Mouse (Mus musculus) embryonic stem cell, embryonic (primary cell): ENCODE data around the gene Cidec.

Source experiments
- CTCF ChIA-PET, 4 experiments: fragments of 300-600 bp in 2 of 4; fragments of 350-600 bp in 2 of 4; sonication (Branson Sonifier 250); formaldehyde crosslinking; loops; one replicate each; lab custom pipeline; 2022; ENCODE audit warnings: inconsistent platforms in 2 of 4; lab: Charles Lee
- POLR2A ChIA-PET, 4 experiments: fragments of 300-600 bp in 2 of 4; fragments of 350-600 bp in 2 of 4; sonication (Branson Sonifier 250); formaldehyde crosslinking; loops; one replicate each; lab custom pipeline; 2022; ENCODE audit warnings: antibody characterized with exemption in 4 of 4, inconsistent platforms in 1 of 4; lab: Charles Lee

Gene Cidec

GRCm38 (mm10) chr6:113434691-113435090 lies 869 bp downstream of the Cidec start:
- ChIA-PET CTCF (interaction anchor here in 2 of 4 experiments (0.8 to 2.0 kb wide), 2 partner anchors 11 to 28 kb away, joined by 3 to 6 read pairs; no protein-coding TSS in a partner anchor), POLR2A (interaction anchor here in 3 of 4 experiments (0.6 to 2.8 kb wide), 6 partner anchors 7 to 266 kb away, joined by 3 to 9 read pairs (median 3); partner anchors contain the start of gene Jagn1 (in 2 of the 3))

- POLR2A ChIA-PET, result interaction anchor here in 2 of 4 experiments (0.7 to 2.8 kb wide), 9 partner anchors 8 to 69 kb away, joined by 3 to 9 read pairs (median 5); partner anchors contain the start of genes Jagn1 (in 2 of the 2), Rpusd3 (in 2 of the 2) and Prrt3 (in 1 of the 2)
- CTCF ChIA-PET, result interaction anchor here in 3 of 4 experiments (0.6 to 1.3 kb wide), 5 partner anchors 33 to 643 kb away, joined by 3 to 4 read pairs (median 3); no protein-coding TSS in a partner anchor
These were observed 1.9 kb downstream of the Cidec start for GRCm38 (mm10) chr6:113433661-113434060.

- CTCF ChIA-PET, result interaction anchor here in 1 of 4 experiments (1.7 kb wide), 1 partner anchor 9 kb away, joined by 4 read pairs; no protein-coding TSS in a partner anchor
- POLR2A ChIA-PET, result interaction anchor here (0.6 to 2.7 kb wide), 12 partner anchors 11 to 180 kb away, joined by 3 to 10 read pairs (median 4); partner anchors contain the start of genes Jagn1 (in 1 of the 4), Prrt3 (in 1 of the 4) and Rpusd3 (in 1 of the 4)
These were observed 3.8 kb downstream of the Cidec start for GRCm38 (mm10) chr6:113431801-113432200.

- ChIA-PET POLR2A (interaction anchor here in 3 of 4 experiments (0.6 to 2.0 kb wide), 11 partner anchors 10 to 354 kb away, joined by 3 to 10 read pairs (median 3); partner anchors contain the start of genes Jagn1 (in 1 of the 3), Prrt3 (in 1 of the 3) and Rpusd3 (in 1 of the 3)), CTCF (interaction anchor here in 2 of 4 experiments (0.7 to 1.7 kb wide), 4 partner anchors 10 to 69 kb away, joined by 3 to 4 read pairs (median 4); no protein-coding TSS in a partner anchor)
These were observed 4.7 kb downstream of the Cidec start for GRCm38 (mm10) chr6:113430846-113431245.

GRCm38 (mm10) chr6:113429965-113430364 lies 5.6 kb downstream of the Cidec start:
- CTCF ChIA-PET, result interaction anchor here in 2 of 4 experiments (0.5 to 1.1 kb wide), 2 partner anchors 11 to 267 kb away, joined by 4 read pairs; partner anchors contain the start of gene Tatdn2 (in 1 of the 2)
- POLR2A ChIA-PET, result interaction anchor here in 2 of 4 experiments (0.7 to 1.4 kb wide), 3 partner anchors 11 to 124 kb away, joined by 3 to 7 read pairs (median 3); partner anchors contain the start of genes Brpf1 (in 1 of the 2) and Rpusd3 (in 1 of the 2)

GRCm38 (mm10) chr6:113428006-113428405 lies 7.6 kb downstream of the Cidec start:
- CTCF ChIA-PET, result interaction anchor here (0.5 to 1.6 kb wide), 24 partner anchors 8 to 728 kb away, joined by 3 to 12 read pairs (median 4); partner anchors contain the start of genes Rpusd3 (in 3 of the 4), Jagn1 (in 2 of the 4), Cidec (in 1 of the 4) and Il17rc (in 1 of the 4)
- POLR2A ChIA-PET, result interaction anchor here in 3 of 4 experiments (0.5 to 2.3 kb wide), 15 partner anchors 9 to 768 kb away, joined by 3 to 8 read pairs (median 4); partner anchors contain the start of gene Rpusd3 (in 2 of the 3)

DNA sequence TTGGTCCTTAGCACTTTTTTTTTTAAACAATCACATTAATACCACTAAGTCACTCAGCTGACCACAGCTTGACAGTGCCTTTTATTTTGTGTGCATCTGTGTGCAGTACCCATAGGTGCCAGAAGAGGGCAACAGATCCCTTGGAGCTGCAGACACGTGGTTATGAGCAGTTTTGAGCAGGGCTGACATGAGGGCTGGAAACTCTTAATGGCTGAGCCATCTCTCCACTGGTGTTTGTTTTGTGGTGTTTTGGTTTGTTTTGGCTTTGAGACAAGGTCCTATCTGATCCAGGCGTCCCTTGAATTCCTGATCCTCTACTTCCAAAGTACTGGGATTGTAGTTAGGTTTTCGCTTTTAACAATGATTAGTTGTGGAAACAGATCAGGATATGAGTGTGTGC lies 8.2 kb downstream of the Cidec start:
- CTCF ChIA-PET, result interaction anchor here (0.5 to 1.6 kb wide), 34 partner anchors 8 to 727 kb away, joined by 3 to 12 read pairs (median 4); partner anchors contain the start of genes Rpusd3 (in 3 of the 4), Jagn1 (in 2 of the 4), Cidec (in 1 of the 4) and Il17rc (in 1 of the 4)
- POLR2A ChIA-PET, result interaction anchor here in 3 of 4 experiments (0.5 to 2.3 kb wide), 16 partner anchors 8 to 389 kb away, joined by 3 to 8 read pairs (median 4); partner anchors contain the start of genes Rpusd3 (in 2 of the 3) and Ttll3 (in 1 of the 3)

- ChIA-PET CTCF (interaction anchor here (0.5 to 1.6 kb wide), 28 partner anchors 8 to 294 kb away, joined by 3 to 12 read pairs (median 4); partner anchors contain the start of genes Rpusd3 (in 3 of the 4), Cidec (in 1 of the 4), Il17rc (in 1 of the 4) and Tatdn2 (in 1 of the 4)), POLR2A (interaction anchor here in 3 of 4 experiments (0.5 to 2.3 kb wide), 11 partner anchors 8 to 388 kb away, joined by 3 to 8 read pairs (median 5); partner anchors contain the start of genes Rpusd3 (in 1 of the 3) and Ttll3 (in 1 of the 3))
These were observed 8.9 kb downstream of the Cidec start for GRCm38 (mm10) chr6:113426696-113427095.

GRCm38 (mm10) chr6:113424187-113424586 lies 11.4 kb downstream of the Cidec start:
- CTCF ChIA-PET, result interaction anchor here in 3 of 4 experiments (0.5 to 1.4 kb wide), 15 partner anchors 9 to 386 kb away, joined by 3 to 12 read pairs (median 4); partner anchors contain the start of genes Cidec (in 1 of the 3), Prrt3 (in 1 of the 3) and Ttll3 (in 1 of the 3)
- POLR2A ChIA-PET, result interaction anchor here in 2 of 4 experiments (0.9 to 1.6 kb wide), 7 partner anchors 14 to 57 kb away, joined by 3 to 4 read pairs (median 3); partner anchors contain the start of genes Jagn1 (in 1 of the 2) and Ttll3 (in 1 of the 2)

GRCm38 (mm10) chr6:113423000-113423399 lies 12.6 kb downstream of the Cidec start:
- ChIA-PET CTCF (interaction anchor here in 2 of 4 experiments (0.6 to 1.2 kb wide), 4 partner anchors 18 to 238 kb away, joined by 3 to 4 read pairs (median 4); partner anchors contain the start of gene Ttll3 (in 1 of the 2)), POLR2A (interaction anchor here in 2 of 4 experiments (0.7 to 1.6 kb wide), 5 partner anchors 13 to 34 kb away, joined by 3 to 4 read pairs (median 3); partner anchors contain the start of gene Ttll3 (in 1 of the 2))

DNA sequence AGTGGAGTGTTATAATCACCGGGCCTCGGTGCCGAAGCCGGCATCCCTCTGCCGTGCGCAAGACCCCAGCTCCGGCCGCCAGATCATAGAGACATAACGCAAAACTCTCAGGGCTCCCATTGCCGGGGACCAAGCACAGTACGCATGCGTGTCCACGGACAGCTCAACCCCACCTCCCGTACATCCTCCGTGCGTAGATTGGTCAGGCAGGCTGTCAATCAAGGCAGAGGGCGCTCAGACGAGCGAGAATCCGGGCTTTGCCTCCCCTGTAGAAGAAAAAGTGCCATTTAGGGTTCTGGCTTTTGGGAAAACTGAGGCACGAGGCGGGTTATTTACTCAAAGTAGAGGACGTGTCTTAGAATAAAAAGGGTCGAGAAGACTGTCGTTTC lies 16.4 kb downstream of the Cidec start, which contains the start of gene Rpusd3:
Gene Rpusd3 (minus strand): TSS at position 142 of the 389 bp plus-strand sequence.
- CTCF ChIA-PET, result interaction anchor here in 3 of 4 experiments (0.5 to 2.5 kb wide), 8 partner anchors 8 to 75 kb away, joined by 3 to 9 read pairs (median 4); no protein-coding TSS in a partner anchor
- POLR2A ChIA-PET, result interaction anchor here in 3 of 4 experiments (0.7 to 3.4 kb wide), 29 partner anchors 9 to 381 kb away, joined by 3 to 24 read pairs (median 4); partner anchors contain the start of genes Jagn1 (in 2 of the 3), Brpf1 (in 1 of the 3), Cpne9 (in 1 of the 3) and Emc3 (in 1 of the 3)

GRCm38 (mm10) chr6:113418441-113419198 lies 16.9 kb downstream of the Cidec start:
- CTCF ChIA-PET, result interaction anchor here (0.6 to 2.5 kb wide), 6 partner anchors 9 to 23 kb away, joined by 3 to 9 read pairs (median 5); no protein-coding TSS in a partner anchor

GRCm38 (mm10) chr6:113416416-113416815 lies 19.1 kb downstream of the Cidec start:
- CTCF ChIA-PET, result interaction anchor here in 1 of 4 experiments (0.9 kb wide), 1 partner anchor 11 kb away, joined by 3 read pairs; no protein-coding TSS in a partner anchor
- POLR2A ChIA-PET, result interaction anchor here in 3 of 4 experiments (0.6 to 1.4 kb wide), 4 partner anchors 9 to 222 kb away, joined by 3 to 4 read pairs (median 4); partner anchors contain the start of gene Irak2 (in 1 of the 3)

More at GRCm38 (mm10) chr6:113418441-113419198, 16.9 kb downstream of the Cidec start:
- POLR2A ChIA-PET, result interaction anchor here in 3 of 4 experiments (0.6 to 3.4 kb wide), 31 partner anchors 9 to 600 kb away, joined by 3 to 24 read pairs (median 4); partner anchors contain the start of genes Jagn1 (in 2 of the 3), Brpf1 (in 1 of the 3), Cpne9 (in 1 of the 3) and Emc3 (in 1 of the 3)

GRCm38 (mm10) chr6:113410001-113410400 lies 25.6 kb downstream of the Cidec start:
- ChIA-PET POLR2A (interaction anchor here in 2 of 4 experiments (0.9 to 11.7 kb wide), 10 partner anchors 8 to 104 kb away, joined by 3 to 114 read pairs (median 5); partner anchors contain the start of genes Jagn1 (in 1 of the 2), Prrt3 (in 1 of the 2), Rpusd3 (in 1 of the 2) and Ttll3 (in 1 of the 2)), CTCF (no interaction called here)

DNA sequence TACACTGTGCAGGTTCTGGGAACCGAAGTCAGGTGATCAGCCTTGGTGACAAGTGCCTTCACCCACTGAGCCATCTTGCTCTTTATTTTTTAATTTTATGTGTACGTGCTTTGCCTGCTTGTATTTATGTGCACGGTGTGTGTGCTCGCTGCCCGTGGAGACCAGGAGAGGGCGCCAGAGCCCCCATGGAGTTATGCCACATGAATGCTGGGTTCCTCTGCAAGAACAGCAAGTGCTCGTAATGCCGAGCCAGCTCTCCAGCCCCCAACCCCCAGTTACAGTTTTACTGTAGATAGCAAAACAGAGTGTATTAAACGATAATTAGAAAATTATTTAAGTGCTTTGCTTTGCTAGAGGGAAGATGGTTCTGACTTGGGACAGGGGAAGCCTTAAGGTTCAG lies 28.9 kb downstream of the Cidec start:
- CTCF ChIA-PET, result interaction anchor here (0.5 to 2.2 kb wide), 17 partner anchors 12 to 684 kb away, joined by 3 to 12 read pairs (median 4); partner anchors contain the start of genes Cidec (in 1 of the 4), Fancd2os (in 1 of the 4), Rpusd3 (in 1 of the 4) and Ttll3 (in 1 of the 4)
- POLR2A ChIA-PET, result interaction anchor here in 3 of 4 experiments (1.0 to 11.7 kb wide), 11 partner anchors 10 to 80 kb away, joined by 3 to 114 read pairs (median 4); partner anchors contain the start of genes Rpusd3 (in 2 of the 3), Jagn1 (in 1 of the 3), Ogg1 (in 1 of the 3) and Ttll3 (in 1 of the 3)
